Mouse (Mus musculus): ENCODE data around the gene Hk2.

DNA sequence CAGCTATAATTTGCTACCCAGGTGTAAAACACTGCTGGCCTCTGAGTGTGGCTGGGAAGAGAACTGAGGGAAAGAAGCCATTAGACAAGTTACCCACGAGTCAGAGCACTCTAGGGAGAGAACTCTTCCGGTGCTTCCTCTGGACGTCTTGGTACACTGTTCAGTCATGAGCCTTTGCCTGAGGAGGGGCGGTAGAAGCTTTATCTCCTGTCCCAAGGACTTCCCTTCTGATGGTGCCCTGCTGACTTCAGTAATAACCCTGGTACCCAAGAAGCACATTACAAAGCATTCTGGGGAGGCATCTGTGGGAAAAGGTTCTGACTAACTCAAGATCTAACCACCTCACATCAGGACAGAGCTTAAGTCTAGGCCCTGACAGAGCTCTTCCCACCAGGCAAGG lies 40.6 kb upstream of the Hk2 start:
- TF ChIP-seq CTCF (IDR thresholded peaks at IDR 0.05) (no peak), EP300 (IDR thresholded peaks at IDR 0.05) (no peak)

All from lung, postnatal 0 days (tissue).